ENCODE assay signal across 19 mouse cellular contexts in the genomic region with DNA sequence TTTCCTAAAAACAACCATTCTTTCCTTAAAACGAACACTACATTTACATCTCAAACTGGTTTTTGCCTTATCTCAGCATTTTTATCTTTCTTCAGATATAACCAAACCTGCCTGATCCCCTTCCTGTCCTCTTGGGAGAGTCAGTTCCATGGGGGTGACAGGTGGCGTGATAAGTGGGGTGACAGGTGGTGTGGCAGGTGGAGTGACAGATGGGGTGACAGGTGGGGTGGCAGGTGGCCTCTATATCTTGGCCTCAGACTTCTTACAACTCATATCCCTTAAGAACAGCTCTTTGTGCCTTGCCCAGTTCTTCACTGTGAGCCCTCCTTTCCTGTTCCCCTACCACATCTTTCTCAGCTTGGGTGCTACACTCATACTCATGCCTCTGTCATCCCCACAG.
DNase-seq lines count a peak whose midpoint lies in the region; ATAC-seq and TF ChIP-seq lines count a peak whose summit lies in the region.
"Had no signal": no experiment of that assay in that cellular context is flagged by ENCODE, and none has a peak within 500 bp of the region (broad histone marks: within the 10 kb centered on the region; RNA-seq: fewer than 3 reads in every experiment).

No protein-coding gene starts in this region.

- no peak for TF ChIP-seq CTCF in brain, embryonic 14.5 days (IDR thresholded peaks at IDR 0.05; ENCODE audit: borderline replicate concordance, extremely low read depth, insufficient read depth, insufficient read length)
- TF ChIP-seq CTCF in hindbrain, postnatal 0 days (IDR thresholded peaks at IDR 0.05; ENCODE audit: low read depth), result no peak

- H3K27ac ChIP-seq in hindbrain, postnatal 0 days, result no peak overlapping the region
- H3K27ac ChIP-seq: embryonic facial prominence, embryonic 10.5 days; forebrain, embryonic 13.5 days; heart, adult 2 months; hindbrain, embryonic 15.5 days had no signal

- no peaks in the 10 kb centered on the region for H3K36me3 ChIP-seq in hindbrain, postnatal 0 days (ENCODE audit: insufficient read depth, low read length)
- H3K36me3 ChIP-seq: embryonic facial prominence, embryonic 10.5 days; heart, embryonic 12.5 days; hindbrain, embryonic 15.5 days had no signal

- H3K4me1 ChIP-seq in hindbrain, postnatal 0 days (ENCODE audit: insufficient read depth, low read length), result no peaks in the 10 kb centered on the region
- H3K4me1 ChIP-seq: embryonic facial prominence, embryonic 10.5 days; forebrain, embryonic 13.5 days; heart, embryonic 12.5 days; hindbrain, embryonic 15.5 days had no signal

- TF ChIP-seq POLR2A in brain, embryonic 14.5 days (IDR thresholded peaks at IDR 0.05; ENCODE audit: borderline replicate concordance, extremely low read depth, insufficient read depth, insufficient read length, poor library complexity, severe bottlenecking), result no peak

- no peak overlapping the region for H3K4me2 ChIP-seq in hindbrain, postnatal 0 days (ENCODE audit: low read depth, low read length)
- H3K4me2 ChIP-seq: forebrain, embryonic 13.5 days; heart, embryonic 12.5 days; hindbrain, embryonic 15.5 days had no signal

- no peak for ATAC-seq in hindbrain, postnatal 0 days
- ATAC-seq: forebrain, embryonic 13.5 days; forebrain, postnatal 0 days; inflammation-experienced regulatory T-cells, adult 6 months; intestine, postnatal 0 days had no signal

- H3K9me3 ChIP-seq in hindbrain, postnatal 0 days (ENCODE audit: low read length), result no peaks in the 10 kb centered on the region
- H3K9me3 ChIP-seq: embryonic facial prominence, embryonic 10.5 days; forebrain, embryonic 13.5 days; heart, embryonic 12.5 days; hindbrain, embryonic 15.5 days had no signal

- peak; percentile 4 for DNase-seq in cerebellum, adult 11-12 months
- DNase-seq in cerebellum, postnatal 4 days (ENCODE audit: low spot score in 2 of 2), result no peak
- peak; percentile 12 for DNase-seq in brain, embryonic 14.5 days (ENCODE audit: low read depth)
- DNase-seq in cerebellum, postnatal 14 days, result peak; percentile 29 to 42
- DNase-seq in hindbrain, postnatal 0 days (ENCODE audit: low spot score), result no peak
- DNase-seq in right cerebral cortex, postnatal 36 days (ENCODE audit: low spot score in 2 of 2), result no peak
- no peak for DNase-seq in thymus, postnatal 14 days
- DNase-seq: adrenal gland, adult 2 months; adrenal gland, postnatal 25 days; forebrain, postnatal 0 days; gastrocnemius, postnatal 14 days; heart, adult 2 months; heart, postnatal 36 days had no signal

- H3K9ac ChIP-seq in hindbrain, postnatal 0 days (replicated peaks; ENCODE audit: low read length), result no peak overlapping the region
- H3K9ac ChIP-seq: forebrain, embryonic 13.5 days; forebrain, postnatal 0 days; heart, embryonic 12.5 days; hindbrain, embryonic 15.5 days had no signal

- WGBS in hindbrain, postnatal 0 days, result 79% methylated on average over 2 of the region's 2 CpGs

- no peaks in the 10 kb centered on the region for H3K27me3 ChIP-seq in hindbrain, postnatal 0 days (ENCODE audit: insufficient read depth, low read length)
- H3K27me3 ChIP-seq: forebrain, embryonic 13.5 days; heart, embryonic 12.5 days; hindbrain, embryonic 15.5 days had no signal

- H3K4me3 ChIP-seq in hindbrain, postnatal 0 days (ENCODE audit: low read length), result no peak overlapping the region
- H3K4me3 ChIP-seq: embryonic facial prominence, embryonic 10.5 days; forebrain, embryonic 13.5 days; heart, adult 2 months; heart, embryonic 12.5 days; hindbrain, embryonic 15.5 days had no signal

Comparison
In these comparisons a context has a peak if more than half of its experiments do, and no peak if none do; other contexts are left out.
1. DNase-seq: peak in cerebellum, adult 11-12 months (single experiment), brain, embryonic 14.5 days (single experiment) and cerebellum, postnatal 14 days (2 of 2); none in cerebellum, postnatal 4 days (0 of 2), hindbrain, postnatal 0 days (single experiment), right cerebral cortex, postnatal 36 days (0 of 2) and thymus, postnatal 14 days (single experiment).